In the genomic region with DNA sequence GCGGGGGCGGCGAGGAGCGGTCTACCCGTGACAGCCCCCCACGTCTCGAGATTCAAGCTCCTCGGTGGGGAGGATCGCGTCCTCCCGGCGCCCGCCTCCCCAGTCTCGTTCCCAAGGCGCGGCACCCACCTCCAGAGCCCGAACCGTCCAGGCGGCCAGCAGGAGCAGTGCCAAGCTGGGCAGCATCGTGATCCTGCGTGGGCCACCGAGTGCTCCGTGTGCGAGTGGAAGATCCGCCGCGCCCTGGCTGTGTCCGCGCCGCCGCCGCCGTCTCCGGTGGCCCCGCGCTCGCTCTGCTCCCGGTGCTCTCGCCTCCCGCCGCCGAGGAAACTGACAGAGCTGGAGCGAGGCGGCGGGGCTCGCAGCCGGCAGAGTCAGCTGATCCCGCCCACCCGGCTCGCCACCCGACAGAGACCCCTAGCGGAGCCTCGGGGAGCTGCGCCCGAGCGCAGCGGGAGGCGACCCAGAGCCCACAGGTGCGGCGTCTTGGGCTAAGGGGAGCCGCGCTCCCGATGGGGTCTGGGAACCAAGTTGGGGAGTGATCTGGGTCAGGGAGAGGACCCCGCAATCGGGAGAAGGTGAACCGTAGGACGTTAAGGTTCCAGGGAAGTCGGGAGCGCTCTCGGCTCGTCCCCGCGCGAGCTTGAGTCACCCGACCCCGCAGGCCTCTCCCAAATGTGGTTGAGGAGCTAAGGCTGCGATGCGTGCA, we compare ENCODE assay signal across 8 mouse cellular contexts. TPM values are rescaled to one million over a fixed set of nuclear protein-coding genes. Genes with fewer than 3 reads are reported as not detected.
DNase-seq lines count a peak whose midpoint lies in the region; ATAC-seq and TF ChIP-seq lines count a peak whose summit lies in the region.

A gene (minus strand): TSS at position 394 of the 709 bp plus-strand sequence.

- peak; percentile 86 for ATAC-seq in hindbrain, embryonic 15.5 days (ENCODE audit: low FRiP score, low read depth)

- H3K4me2 ChIP-seq in hindbrain, embryonic 15.5 days = peak within 1 kb of the TSS; percentile 75

- no peaks in the 10 kb centered on the region for H3K27me3 ChIP-seq in hindbrain, embryonic 15.5 days

- no peaks in the 10 kb centered on the region for H3K9me3 ChIP-seq in hindbrain, embryonic 15.5 days

- peak within 1 kb of the TSS; percentile 95 for H3K27ac ChIP-seq in hindbrain, embryonic 15.5 days (replicated peaks)
- H3K27ac ChIP-seq in left cerebral cortex, adult 2 months = peak within 1 kb of the TSS; percentile 99
- peak within 1 kb of the TSS; percentile 63 for H3K27ac ChIP-seq in macrophage

- H3K4me1 ChIP-seq in hindbrain, embryonic 15.5 days (replicated peaks) = peaks cover 32% of the 10 kb centered on the region

- no peaks in the 10 kb centered on the region for H3K36me3 ChIP-seq in hindbrain, embryonic 15.5 days
- 0 out of 2 replicates have a peak, but pooled peaks cover 6% of the 10 kb centered on the region for H3K36me3 ChIP-seq in macrophage (ENCODE audit: inconsistent target)

- DNase-seq in WW6 (ENCODE audit: low read depth, low spot score) = peak; percentile 67
- DNase-seq in cerebellum, postnatal 36 days = peak; percentile 94 to 95
- peak; percentile 91 for DNase-seq in gastrocnemius, adult 18-20 months (ENCODE audit: low spot score)
- DNase-seq in left cerebral cortex, adult 2 months (ENCODE audit: extremely low spot score in 1 of 2, low spot score in 2 of 2) = peak; percentile 93 to 97
- peak; percentile 92 for DNase-seq in right cerebral cortex, adult 18-20 months
- peak; percentile 95 for DNase-seq in urinary bladder, adult 2 months (ENCODE audit: low spot score)

- intact Hi-C loops in left cerebral cortex, adult 2 months (cut with DNase I) = loop anchor here (2.0 to 10.0 kb wide), 9 partner anchors 36 to 504 kb away; a partner anchor contains a TSS

- peak within 1 kb of the TSS; percentile 97 for H3K9ac ChIP-seq in hindbrain, embryonic 15.5 days

- WGBS in hindbrain, embryonic 15.5 days = under 1% methylated on average over 71 of the region's 78 CpGs
- WGBS in macrophage (ENCODE audit: missing documents) = under 1% methylated on average over 78 of the region's 78 CpGs

- H3K79me2 ChIP-seq in macrophage (ENCODE audit: inconsistent target) = peaks cover 47% of the 10 kb centered on the region

- H3K4me3 ChIP-seq in hindbrain, embryonic 15.5 days = peak within 1 kb of the TSS; percentile 95
- peak within 1 kb of the TSS; percentile 91 for H3K4me3 ChIP-seq in left cerebral cortex, adult 2 months
- peak within 1 kb of the TSS; percentile 79 for H3K4me3 ChIP-seq in macrophage (ENCODE audit: inconsistent target)

- peak; percentile 99 for TF ChIP-seq CTCF in left cerebral cortex, adult 2 months (IDR thresholded peaks at IDR 0.05)

RNA-seq across cellular contexts. Expression of the gene that starts here (rescaled TPM):
- total RNA-seq in gastrocnemius, adult 18-20 months (2021) = 10 to 100 TPM; 68.7 to 96.8 TPM
- polyA plus RNA-seq in hindbrain, embryonic 15.5 days (2015; fragmentation: Nextera tagmentation; extraction: Ambion mirVana) = 452 and 455 TPM in 2 replicates
- 1,000 to 10,000 TPM; 1,405 to 1,415 TPM for total RNA-seq in left cerebral cortex, adult 2 months (2021)
- 1,000 to 10,000 TPM in 1 of 26 experiments, 100 to 1,000 TPM in 25; 132 to 1,211 (median 191) TPM for total RNA-seq in macrophage (2018; cell fraction: chromatin; rRNA removed)
- total RNA-seq in macrophage (2018; cell fraction: cytosol; rRNA removed) = 100 to 1,000 TPM; 297 to 558 (median 409) TPM
- total RNA-seq in macrophage (2018; cell fraction: nucleus; rRNA removed) = 100 to 1,000 TPM; 477 to 981 (median 771) TPM
- polyA plus RNA-seq in macrophage (2018) = 391 to 669 TPM (median 546 TPM) in 3 replicates
- 341 and 459 TPM in 2 replicates for polyA plus RNA-seq in urinary bladder, adult 2 months (2012; rRNA removed)

Comparison
In these comparisons a context has a peak if more than half of its experiments do, and no peak if none do; other contexts are left out.
1. Peak in every context shown above with its lines: DNase-seq, ATAC-seq, H3K4me3 ChIP-seq and H3K27ac ChIP-seq.
2. RNA of the gene that starts here (total RNA-seq): 1,405 to 1,415 TPM in left cerebral cortex, adult 2 months; 68.7 to 96.8 TPM in gastrocnemius, adult 18-20 months; every median in the first group is over 10 times any median in the second.